Mouse (Mus musculus) ZHBTc4 (cell line): Measurements from ENCODE around the gene Ier5l.

ENCODE experiments used
- DNase-seq: peaks from one replicate; pipeline ENCODE4 v3.0.0-alpha.2; 2011; ENCODE audit warnings: low read depth, low spot score

Ier5l gene

DNA sequence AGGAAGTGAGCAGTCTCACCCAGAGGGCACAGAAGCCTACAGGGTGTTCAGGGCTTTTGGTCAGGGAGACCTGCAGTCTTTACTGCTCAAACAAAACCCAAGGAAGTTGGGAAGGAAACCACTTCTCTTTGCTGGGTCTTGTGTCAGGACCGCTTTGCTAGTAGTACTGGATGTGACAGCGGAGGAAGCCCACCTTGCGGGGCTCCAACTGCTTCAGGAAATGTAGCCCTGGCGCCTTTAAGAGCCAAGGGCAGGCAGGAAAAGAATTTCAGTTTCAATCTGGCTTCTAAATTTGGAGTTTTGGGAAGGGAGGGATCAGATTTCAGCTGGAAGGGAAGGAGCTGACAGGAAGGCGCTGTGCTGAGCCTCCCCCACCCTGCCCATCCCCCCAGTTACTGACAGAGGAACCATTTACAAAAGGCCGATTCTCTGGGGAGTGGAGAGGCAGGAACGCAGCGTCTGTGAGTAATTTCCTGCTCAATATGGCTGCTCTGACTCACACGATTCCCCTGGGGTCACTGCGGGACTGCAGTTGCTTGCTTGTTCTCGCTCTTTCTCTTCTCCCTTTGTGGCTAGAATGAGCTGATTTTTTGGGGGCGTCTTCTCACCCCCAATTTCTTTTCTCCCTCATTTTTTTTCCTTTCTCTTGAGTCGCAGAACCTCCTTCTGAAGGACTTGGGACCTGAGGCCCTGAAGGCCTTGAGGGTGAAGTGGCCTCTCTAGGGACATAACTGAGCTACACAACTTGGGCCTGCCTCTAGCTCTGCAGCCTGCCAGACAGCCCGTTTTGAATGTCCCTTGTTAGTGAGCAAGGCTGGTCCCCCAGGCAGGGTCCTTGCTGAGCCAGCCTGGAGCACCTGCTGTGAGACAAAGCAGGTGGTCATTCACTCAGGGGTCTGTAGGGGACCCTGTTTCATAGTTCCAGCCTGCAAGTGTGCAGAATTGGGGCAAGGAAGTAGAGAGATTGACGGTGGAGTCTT lies 32.2 kb downstream of the Ier5l start:
- peak; percentile 95 for DNase-seq

- peak; percentile 89 for DNase-seq
These were observed 33.1 kb downstream of the Ier5l start for GRCm38 (mm10) chr2:30440701-30441517.

DNA sequence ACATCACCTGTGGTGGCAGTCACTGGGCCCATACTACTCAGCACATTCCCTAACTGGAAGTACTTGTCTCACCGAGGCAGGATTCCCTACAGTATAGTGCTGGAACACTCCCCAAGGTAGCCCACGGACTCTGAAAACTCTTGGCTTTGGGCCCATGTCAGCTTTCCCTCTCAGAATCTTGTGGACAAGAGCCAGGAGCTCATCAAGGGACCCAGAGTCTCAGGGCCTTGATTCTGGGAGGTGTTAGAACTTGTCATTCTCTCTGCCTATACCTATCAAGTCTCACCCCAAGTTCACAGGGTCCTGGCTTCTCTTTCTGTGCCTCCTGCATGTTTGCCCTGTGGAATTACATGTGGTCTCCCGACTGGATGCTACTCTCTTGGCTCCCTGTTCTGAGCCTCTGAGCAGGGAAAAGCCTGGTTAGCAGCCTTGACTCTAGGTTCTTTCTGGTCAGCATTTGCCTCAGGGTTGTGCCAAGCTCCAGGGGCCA lies 33.8 kb downstream of the Ier5l start:
- DNase-seq, result no peak

DNA sequence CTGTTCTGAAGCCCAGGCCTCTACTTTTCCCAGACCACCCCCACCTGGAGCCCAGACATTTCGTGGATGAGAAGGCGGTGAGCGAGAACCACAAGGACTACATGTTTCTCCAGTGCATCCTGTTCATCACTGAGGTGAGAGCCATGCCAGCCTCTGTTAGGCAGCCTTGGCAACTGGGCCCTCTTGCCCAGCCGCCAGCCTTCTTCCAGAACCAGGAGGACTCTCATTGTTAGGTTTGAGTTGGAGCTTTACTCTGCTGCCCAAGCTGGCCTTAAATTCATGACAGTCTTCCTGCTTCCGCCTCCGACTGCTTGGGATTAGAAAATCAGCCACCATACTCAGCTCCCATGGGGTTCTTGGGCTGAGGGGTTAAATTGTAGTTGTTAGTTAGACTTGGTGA lies 34.4 kb downstream of the Ier5l start:
- DNase-seq, result no peak

DNA sequence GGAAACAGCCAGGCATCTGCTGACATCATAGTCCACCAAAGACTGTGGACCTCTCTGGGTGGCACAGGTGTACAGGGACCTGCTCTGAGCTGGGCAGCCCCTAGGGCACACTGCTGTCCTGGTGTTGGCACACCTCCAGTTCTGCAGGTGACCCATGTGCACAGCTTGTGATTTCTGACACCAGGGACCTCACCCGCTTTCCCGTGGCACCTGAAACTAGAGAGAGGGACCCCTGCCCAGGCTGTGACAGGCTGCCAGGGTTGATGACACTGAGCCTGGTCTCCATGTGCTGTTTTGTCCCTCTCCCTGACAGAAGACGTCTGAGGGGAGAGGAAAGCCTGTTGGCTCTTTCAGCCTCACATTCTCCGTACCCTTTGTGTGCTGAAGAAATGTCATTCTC lies 36.2 kb downstream of the Ier5l start:
- no peak for DNase-seq

DNA sequence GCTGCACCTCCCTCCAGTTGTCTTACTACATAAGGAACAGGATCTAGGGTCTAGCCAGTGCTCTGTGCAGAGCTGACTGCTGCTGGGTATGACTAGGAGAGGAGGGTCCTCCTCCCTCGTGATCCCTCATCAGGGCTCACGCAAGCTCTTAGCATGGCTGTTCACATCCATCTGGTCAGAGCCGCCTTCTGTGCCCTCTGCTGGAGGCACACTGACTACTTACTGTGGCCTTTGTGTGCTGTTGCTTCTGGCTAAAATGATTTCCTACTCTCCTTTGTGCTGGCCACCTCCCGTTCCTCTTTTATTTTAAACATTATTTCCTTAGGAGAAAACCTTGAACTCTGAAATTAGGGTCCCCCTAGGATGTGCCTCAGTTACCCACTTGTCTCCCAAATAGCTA lies 37.2 kb downstream of the Ier5l start:
- no peak for DNase-seq

- peak; percentile 63 for DNase-seq
These were observed 37.9 kb downstream of the Ier5l start for GRCm38 (mm10) chr2:30436156-30436545.

DNA sequence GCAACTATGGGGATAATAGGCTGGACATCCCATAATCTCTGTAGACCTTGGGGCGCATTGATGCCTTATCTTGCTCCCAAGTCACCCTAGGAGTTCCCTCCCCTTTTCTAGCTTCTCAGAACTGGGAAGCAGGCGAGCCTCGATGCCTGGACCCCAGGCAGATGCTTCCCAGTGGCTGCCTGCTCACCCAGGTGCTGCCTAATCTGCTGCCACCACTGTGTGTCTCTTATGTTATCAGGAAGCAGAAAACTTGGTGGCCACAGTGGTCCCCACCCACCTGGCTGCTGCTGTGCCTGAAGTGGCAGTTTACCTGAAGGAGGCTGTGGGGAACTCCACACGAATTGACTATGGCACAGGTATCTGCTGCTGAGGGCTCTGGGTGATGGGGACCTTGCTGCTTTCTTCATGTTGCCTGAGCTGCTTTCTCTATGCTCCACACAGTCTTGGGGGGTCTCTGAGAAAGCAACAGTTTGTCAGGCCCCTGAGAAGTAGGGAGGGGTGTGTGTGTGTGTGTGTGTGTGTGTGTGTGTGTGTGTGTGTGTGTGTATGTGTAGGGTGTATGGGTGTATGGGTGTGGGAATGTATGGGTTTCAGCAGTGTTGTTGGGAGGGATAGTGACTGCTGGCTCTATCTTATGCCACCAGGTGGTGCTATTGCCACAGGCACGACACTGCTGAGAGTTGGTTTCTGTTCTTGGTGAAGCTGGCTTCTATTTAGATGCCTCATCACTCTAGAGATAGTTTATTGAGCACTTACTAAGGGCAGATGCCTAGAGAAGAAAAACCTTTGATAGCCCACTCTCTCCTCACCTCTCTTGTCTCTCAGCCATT lies 38.5 kb downstream of the Ier5l start:
- DNase-seq, result peak; percentile 78

DNA sequence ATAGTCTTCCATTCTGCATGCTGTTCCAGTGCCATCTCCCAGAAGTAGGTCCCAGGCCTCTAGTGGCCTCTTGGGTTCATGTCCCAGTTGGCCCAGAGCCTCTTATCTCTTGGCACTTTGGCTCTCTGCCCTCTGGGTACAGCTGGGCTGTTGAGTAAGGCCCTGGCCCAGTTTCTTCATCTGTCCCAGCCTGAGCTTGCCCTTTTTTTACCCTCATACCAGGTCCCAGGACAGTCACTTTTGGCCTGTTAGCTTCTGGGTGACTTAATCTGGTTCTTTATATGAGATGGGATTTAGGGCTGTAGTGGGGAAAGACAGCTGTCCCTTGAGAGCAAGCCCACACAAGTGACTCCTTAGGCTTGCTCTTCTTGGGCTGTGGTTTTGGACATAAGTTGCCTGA lies 44.9 kb downstream of the Ier5l start:
- no peak for DNase-seq
